Mouse (Mus musculus) liver, adult 2 months (tissue): ENCODE measurements around the gene Pard6b.

Experiments used
- CTCF ChIP-seq: fragments of 200-500 bp; IDR thresholded peaks from 2 replicates; pipeline ENCODE4 v1.5.1; 2011; ENCODE audit warnings: low read depth, low read length, control low read depth
- POLR2A ChIP-seq: fragments of 200-500 bp; IDR thresholded peaks from 2 replicates; pipeline ENCODE4 v1.6.1; 2011; ENCODE audit warnings: low read length, control low read depth; ENCODE audit not compliant: insufficient read depth; ENCODE audit errors: extremely low read depth

GRCm38 (mm10) chr2:168130046-168130445 lies 49.2 kb downstream of the Pard6b start:
- TF ChIP-seq CTCF, result no peak
- TF ChIP-seq POLR2A, result no peak
